Mouse (Mus musculus) spleen, adult 2 months (tissue): ENCODE measurements around the gene Upf1.

Experiments used
- CTCF ChIP-seq: fragments of 200-500 bp; IDR thresholded peaks from 2 replicates; pipeline ENCODE4 v1.5.1; 2011; ENCODE audit warnings: mild to moderate bottlenecking, inconsistent platforms; ENCODE audit not compliant: insufficient read depth, insufficient read length, insufficient replicate concordance; ENCODE audit errors: extremely low read depth
- POLR2A ChIP-seq: fragments of 200-500 bp; IDR thresholded peaks from 2 replicates; pipeline ENCODE4 v1.6.1; 2011; ENCODE audit warnings: low read depth, low read length, inconsistent platforms

GRCm38 (mm10) chr8:70332070-70332877 is 20.8 kb downstream of the Upf1 start:
- TF ChIP-seq CTCF (no peak), POLR2A (no peak)
